In the genomic region with DNA sequence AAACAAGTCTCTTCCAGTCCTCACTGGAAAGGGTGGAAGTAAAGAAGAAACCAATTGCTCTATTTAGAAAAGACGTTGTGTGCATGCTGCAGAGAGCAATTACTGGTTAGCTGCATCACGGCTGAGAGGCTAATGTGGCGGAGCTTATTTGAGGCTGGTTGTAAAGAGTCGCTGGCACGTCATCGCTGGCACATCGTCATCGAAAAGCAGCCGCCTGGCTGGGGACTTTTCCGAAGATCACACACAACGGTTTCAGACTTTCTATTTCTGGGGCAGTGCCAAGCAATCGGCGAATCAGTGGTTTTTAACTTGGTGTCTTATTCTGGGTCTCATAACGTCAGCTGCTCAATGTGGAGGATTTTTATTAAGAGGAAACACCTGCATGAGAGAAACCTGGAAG, we compare ENCODE assay signal across 9 mouse cellular contexts. TPM values are rescaled to one million over a fixed set of nuclear protein-coding genes. Genes with fewer than 3 reads are reported as not detected.
DNase-seq lines count a peak whose midpoint lies in the region; ATAC-seq and TF ChIP-seq lines count a peak whose summit lies in the region.
"Had no signal": no experiment of that assay in that cellular context is flagged by ENCODE, and none has a peak within 500 bp of the region (broad histone marks: within the 10 kb centered on the region; RNA-seq: fewer than 3 reads in every experiment).

No protein-coding gene starts in this region.

- no peaks in the 10 kb centered on the region for H3K79me2 ChIP-seq in CH12.LX (replicated peaks; ENCODE audit: control insufficient read depth, extremely low read depth, insufficient read depth, poor library complexity, severe bottlenecking)

- 0 out of 2 replicates have a peak, but pooled peaks have one; percentile 15 for TF ChIP-seq EP300 in CH12.LX (IDR thresholded peaks at IDR 0.05; ENCODE audit: low read length)

- no peak for TF ChIP-seq POLR2A in CH12.LX (IDR thresholded peaks at IDR 0.05; ENCODE audit: low read depth, low read length)
- TF ChIP-seq POLR2A in olfactory bulb, adult 2 months (IDR thresholded peaks at IDR 0.05; ENCODE audit: insufficient read depth, low read depth, low read length), result no peak

- H3K27me3 ChIP-seq in forebrain, embryonic 13.5 days, result no peaks in the 10 kb centered on the region
- no peaks in the 10 kb centered on the region for H3K27me3 ChIP-seq in forebrain, embryonic 10.5 days (ENCODE audit: poor library complexity, severe bottlenecking)
- H3K27me3 ChIP-seq in CH12.LX (replicated peaks), result no peaks in the 10 kb centered on the region

- TF ChIP-seq RAD21 in CH12.LX (IDR thresholded peaks at IDR 0.05; ENCODE audit: low read depth, low read length), result no peak

- no peaks in the 10 kb centered on the region for H3K9me3 ChIP-seq in forebrain, embryonic 13.5 days (replicated peaks)
- H3K9me3 ChIP-seq in forebrain, embryonic 10.5 days, result no peaks in the 10 kb centered on the region
- H3K9me3 ChIP-seq in CH12.LX (replicated peaks; ENCODE audit: low read length), result no peaks in the 10 kb centered on the region
- H3K9me3 ChIP-seq: G1E had no signal

- no peak for TF ChIP-seq CTCF in CH12.LX (conservative IDR thresholded peaks at IDR 0.05 in 1 of 2, IDR thresholded peaks at IDR 0.05 in 1 of 2; ENCODE audit: low read depth in 2 of 2, low read length in 2 of 2)
- no peak for TF ChIP-seq CTCF in olfactory bulb, adult 2 months (IDR thresholded peaks at IDR 0.05; ENCODE audit: insufficient read depth, low read depth, low read length)

- dilution Hi-C loops in CH12.LX (cut with MboI; ENCODE audit: extremely low pct_ligation_motif_present, extremely low pct_unique_long_range_greater_than_20kb, low sequenced_read_pairs), result no loop called here

- WGBS in forebrain, embryonic 13.5 days, result 46% methylated on average over 14 of the region's 14 CpGs
- 87% methylated on average over 14 of the region's 14 CpGs for WGBS in forebrain, embryonic 10.5 days
- 20% methylated on average over 14 of the region's 14 CpGs for WGBS in olfactory bulb, adult 2 months

- H3K4me3 ChIP-seq in forebrain, embryonic 13.5 days, result no peak overlapping the region; the same call in 1 of the 2 replicates
- no peak overlapping the region for H3K4me3 ChIP-seq in forebrain, embryonic 10.5 days
- H3K4me3 ChIP-seq in CH12.LX (replicated peaks in 1 of 3; ENCODE audit: low read depth in 2 of 3, low read length in 2 of 3, poor library complexity in 1 of 3), result peak overlapping the region in 1 of 3 experiments; percentile 7
- H3K4me3 ChIP-seq in olfactory bulb, adult 2 months (ENCODE audit: insufficient read depth, low read depth, low read length), result peak overlapping the region; percentile 14; the same call in 1 of the 2 replicates

- peak overlapping the region; percentile 48 for H3K4me2 ChIP-seq in forebrain, embryonic 13.5 days
- peak overlapping the region; percentile 84 for H3K4me2 ChIP-seq in CH12.LX (ENCODE audit: insufficient read depth, low read depth, poor library complexity, severe bottlenecking)

- H3K9ac ChIP-seq in forebrain, embryonic 13.5 days, result no peak overlapping the region
- H3K9ac ChIP-seq in CH12.LX (ENCODE audit: insufficient read depth, low read depth), result no peak overlapping the region

- H3K36me3 ChIP-seq in forebrain, embryonic 13.5 days (ENCODE audit: poor library complexity, severe bottlenecking), result no peaks in the 10 kb centered on the region
- no peaks in the 10 kb centered on the region for H3K36me3 ChIP-seq in forebrain, embryonic 10.5 days (replicated peaks)
- no peaks in the 10 kb centered on the region for H3K36me3 ChIP-seq in CH12.LX (replicated peaks in 1 of 2; ENCODE audit: control insufficient read depth in 1 of 2, insufficient read depth in 1 of 2, low read length in 1 of 2)
- H3K36me3 ChIP-seq: G1E had no signal

- peaks cover 18% of the 10 kb centered on the region for H3K4me1 ChIP-seq in forebrain, embryonic 13.5 days
- no peaks in the 10 kb centered on the region for H3K4me1 ChIP-seq in forebrain, embryonic 10.5 days
- peaks cover 6 to 15% of the 10 kb centered on the region in 2 experiments; a peak in 3 of 4 replicates for H3K4me1 ChIP-seq in CH12.LX (ENCODE audit: control insufficient read depth in 1 of 2, insufficient read depth in 2 of 2)
- H3K4me1 ChIP-seq in olfactory bulb, adult 2 months (ENCODE audit: control insufficient read depth, insufficient read depth, low read length), result peaks cover 6% of the 10 kb centered on the region

- in situ Hi-C loops in CH12.LX (cut with MboI; ENCODE audit: low pct_ligation_motif_present, low pct_unique_long_range_greater_than_20kb, low sequenced_read_pairs), result no loop called here

- peak overlapping the region; percentile 61 for H3K27ac ChIP-seq in forebrain, embryonic 13.5 days
- H3K27ac ChIP-seq in forebrain, embryonic 10.5 days, result no peak overlapping the region
- H3K27ac ChIP-seq in CH12.LX (ENCODE audit: insufficient read depth, low read depth), result no peak overlapping the region
- H3K27ac ChIP-seq in olfactory bulb, adult 2 months (ENCODE audit: insufficient read depth, low read depth, low read length), result peak overlapping the region; percentile 32

- peak; percentile 91 for ATAC-seq in forebrain, embryonic 13.5 days

- no peak for DNase-seq in forebrain, embryonic 10.5 days (ENCODE audit: extremely low spot score, low spot score)
- DNase-seq in CH12.LX (ENCODE audit: extremely low read depth), result peak; percentile 74
- DNase-seq in frontal cortex, postnatal 25 days (ENCODE audit: low spot score in 2 of 2), result peak; percentile 11 to 14
- DNase-seq in left cerebral cortex, adult 8-10 months (ENCODE audit: low spot score in 2 of 2), result peak; percentile 15 to 42
- no peak for DNase-seq in testis, postnatal 14 days (ENCODE audit: low spot score)
- DNase-seq in urinary bladder, postnatal 25 days (ENCODE audit: low spot score), result no peak

TF ChIP-seq in CH12.LX, 34 proteins besides CTCF, POLR2A, EP300 and RAD21:
- TF ChIP-seq MEF2A (IDR thresholded peaks at IDR 0.05; ENCODE audit: borderline replicate concordance, low read depth, low read length) (peak; percentile 79), ETS1 (conservative IDR thresholded peaks at IDR 0.05; ENCODE audit: low read depth, low read length) (peak; percentile 66), NRF1 (IDR thresholded peaks at IDR 0.05; ENCODE audit: low read depth, low read length) (no peak)

RNA-seq across cellular contexts. Expression of a gene that starts 26.8 kb away (rescaled TPM):
- polyA plus RNA-seq in forebrain, embryonic 13.5 days (2015; fragmentation: Nextera tagmentation; extraction: Ambion mirVana), result 21.1 and 21.4 TPM in 2 replicates
- polyA plus RNA-seq in forebrain, embryonic 10.5 days (2016; fragmentation: Nextera tagmentation; extraction: Ambion mirVana), result 9.3 and 9.8 TPM in 2 replicates
- total RNA-seq in CH12.LX (2012; rRNA removed) (0.34 and 0.68 TPM in 2 replicates), CH12.LX (2014; rRNA removed) (1.7 TPM in 2 replicates)
- polyA plus RNA-seq in CH12.LX (2012; ENCODE audit: insufficient read length, low read depth), result 2.0 and 2.4 TPM in 2 replicates
- 10 to 100 TPM; 72.9 to 90.6 (median 75.8) TPM for total RNA-seq in left cerebral cortex, adult 8-10 months (2022)
- not detected in 2 replicates for polyA plus RNA-seq in olfactory bulb, adult 2 months (2012; ENCODE audit: insufficient read depth, insufficient read length, low replicate concordance, missing spikeins)

Comparison
In these comparisons a context has a peak if more than half of its experiments do, and no peak if none do; other contexts are left out.
1. H3K27ac ChIP-seq: peak in forebrain, embryonic 13.5 days (single experiment) and olfactory bulb, adult 2 months (single experiment); none in forebrain, embryonic 10.5 days (single experiment) and CH12.LX (single experiment).
2. DNase-seq: peak in CH12.LX (single experiment), frontal cortex, postnatal 25 days (2 of 2) and left cerebral cortex, adult 8-10 months (2 of 2); none in forebrain, embryonic 10.5 days (single experiment), testis, postnatal 14 days (single experiment) and urinary bladder, postnatal 25 days (single experiment).